Comparison of ENCODE assay signal across 9 mouse cellular contexts in the genomic region with DNA sequence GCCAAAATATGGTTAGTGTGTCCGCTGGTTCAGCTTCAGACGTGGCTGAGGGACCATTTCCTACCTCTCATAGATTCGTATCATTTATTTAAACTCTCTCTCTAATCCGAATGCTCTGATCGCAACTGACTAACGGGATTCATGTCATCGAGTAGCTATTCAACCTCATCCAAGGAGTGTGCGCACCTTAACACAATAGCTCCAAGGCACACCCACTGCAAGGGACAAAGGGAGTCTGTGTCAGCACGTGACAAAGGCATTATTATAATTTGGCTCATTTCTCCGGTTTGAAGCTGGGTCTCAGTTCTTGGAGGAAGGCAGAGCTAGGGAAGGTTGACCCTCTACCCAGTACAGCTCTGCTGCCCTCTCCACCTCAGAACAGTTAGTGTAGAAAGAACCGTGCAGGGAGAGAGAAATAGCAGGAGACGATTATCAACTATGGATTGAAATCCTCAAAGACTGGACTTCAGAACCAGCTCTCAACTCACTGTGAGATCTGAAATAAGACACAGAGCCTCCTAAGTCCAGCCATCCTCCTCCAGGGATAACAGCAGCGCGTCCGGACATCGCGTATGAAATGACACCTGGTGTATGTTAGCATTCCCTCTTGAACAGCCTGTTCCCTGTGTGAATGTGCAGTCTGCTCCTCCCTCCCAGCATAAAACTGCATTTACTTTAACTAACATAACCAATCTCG.
DNase-seq lines count a peak whose midpoint lies in the region; ATAC-seq lines count a peak whose summit lies in the region.
"Had no signal": no experiment of that assay in that cellular context is flagged by ENCODE, and none has a peak within 500 bp of the region (broad histone marks: within the 10 kb centered on the region; RNA-seq: fewer than 3 reads in every experiment).

No protein-coding gene starts in this region.

- no peak overlapping the region; the same call in 1 of the 2 replicates for H3K4me2 ChIP-seq in kidney, embryonic 16.5 days (replicated peaks; ENCODE audit: low read depth, low read length)
- H3K4me2 ChIP-seq in forebrain, embryonic 13.5 days = no peak overlapping the region
- H3K4me2 ChIP-seq in midbrain, embryonic 13.5 days (replicated peaks) = 0 out of 2 replicates have a peak overlapping the region, but pooled peaks have one; percentile 12

- no peaks in the 10 kb centered on the region for H3K36me3 ChIP-seq in kidney, embryonic 16.5 days (ENCODE audit: insufficient read depth, low read length)
- H3K36me3 ChIP-seq in forebrain, embryonic 13.5 days (ENCODE audit: poor library complexity, severe bottlenecking) = no peaks in the 10 kb centered on the region
- no peaks in the 10 kb centered on the region for H3K36me3 ChIP-seq in midbrain, embryonic 13.5 days
- H3K36me3 ChIP-seq: G1E had no signal

- no peak overlapping the region for H3K4me3 ChIP-seq in kidney, embryonic 16.5 days (ENCODE audit: low read length)
- H3K4me3 ChIP-seq in forebrain, embryonic 13.5 days = no peak overlapping the region
- no peak overlapping the region for H3K4me3 ChIP-seq in midbrain, embryonic 13.5 days (replicated peaks)

- DNase-seq in kidney, adult 9 months = no peak
- no peak for DNase-seq in gastrocnemius, adult 18-20 months (ENCODE audit: low spot score)
- no peak for DNase-seq in yolk sac, embryonic 10.5 days (ENCODE audit: low spot score)

- 77% methylated on average over 18 of the region's 18 CpGs for WGBS in kidney, embryonic 16.5 days
- 67% methylated on average over 18 of the region's 18 CpGs for WGBS in forebrain, embryonic 13.5 days
- 73% methylated on average over 18 of the region's 18 CpGs for WGBS in midbrain, embryonic 13.5 days

- no peaks in the 10 kb centered on the region for H3K4me1 ChIP-seq in kidney, embryonic 16.5 days (ENCODE audit: insufficient read depth, low read length)
- H3K4me1 ChIP-seq in forebrain, embryonic 13.5 days = no peaks in the 10 kb centered on the region
- H3K4me1 ChIP-seq in midbrain, embryonic 13.5 days (replicated peaks) = 0 out of 2 replicates have a peak, but pooled peaks cover 5% of the 10 kb centered on the region

- H3K9me3 ChIP-seq in kidney, embryonic 16.5 days (ENCODE audit: low read length) = no peaks in the 10 kb centered on the region
- H3K9me3 ChIP-seq in forebrain, embryonic 13.5 days (replicated peaks) = no peaks in the 10 kb centered on the region
- H3K9me3 ChIP-seq in midbrain, embryonic 13.5 days = 0 out of 2 replicates have a peak, but pooled peaks cover 4% of the 10 kb centered on the region
- H3K9me3 ChIP-seq: G1E had no signal

- H3K27ac ChIP-seq in kidney, embryonic 16.5 days (ENCODE audit: low read length) = no peak overlapping the region
- H3K27ac ChIP-seq in forebrain, embryonic 13.5 days = no peak overlapping the region
- no peak overlapping the region for H3K27ac ChIP-seq in midbrain, embryonic 13.5 days

- ATAC-seq in kidney, embryonic 16.5 days (ENCODE audit: low FRiP score, low TSS enrichment) = peak; percentile 31; the same call in 1 of the 2 replicates
- peak; percentile 26 for ATAC-seq in activated CD4-positive, CD25-positive, alpha-beta regulatory T cell, adult 4 months
- ATAC-seq in forebrain, embryonic 13.5 days = peak; percentile 82
- peak; percentile 72 for ATAC-seq in midbrain, embryonic 13.5 days
- ATAC-seq in granulocyte monocyte progenitor cell, adult 5-6 weeks (replicated peaks; ENCODE audit: poor library complexity, severe bottlenecking) = no peak

- no peak overlapping the region for H3K9ac ChIP-seq in kidney, embryonic 16.5 days (replicated peaks; ENCODE audit: low read length)
- H3K9ac ChIP-seq in forebrain, embryonic 13.5 days = no peak overlapping the region
- H3K9ac ChIP-seq in midbrain, embryonic 13.5 days (replicated peaks) = no peak overlapping the region

- H3K27me3 ChIP-seq in kidney, embryonic 16.5 days (ENCODE audit: insufficient read depth, low read length) = no peaks in the 10 kb centered on the region
- H3K27me3 ChIP-seq in forebrain, embryonic 13.5 days = no peaks in the 10 kb centered on the region
- H3K27me3 ChIP-seq in midbrain, embryonic 13.5 days = no peaks in the 10 kb centered on the region
